Mouse (Mus musculus) kidney, adult 9 months (tissue): ENCODE results near the gene Zfp972.
"Not testable (repeated sequence)": the region's sequence is repeated elsewhere in the genome, so short reads cannot be mapped to it uniquely, and the experiment has no call there.

Experiments used
- DNase-seq: peaks from one replicate; pipeline ENCODE4 v3.0.0; 2022

The Zfp972 gene

DNA sequence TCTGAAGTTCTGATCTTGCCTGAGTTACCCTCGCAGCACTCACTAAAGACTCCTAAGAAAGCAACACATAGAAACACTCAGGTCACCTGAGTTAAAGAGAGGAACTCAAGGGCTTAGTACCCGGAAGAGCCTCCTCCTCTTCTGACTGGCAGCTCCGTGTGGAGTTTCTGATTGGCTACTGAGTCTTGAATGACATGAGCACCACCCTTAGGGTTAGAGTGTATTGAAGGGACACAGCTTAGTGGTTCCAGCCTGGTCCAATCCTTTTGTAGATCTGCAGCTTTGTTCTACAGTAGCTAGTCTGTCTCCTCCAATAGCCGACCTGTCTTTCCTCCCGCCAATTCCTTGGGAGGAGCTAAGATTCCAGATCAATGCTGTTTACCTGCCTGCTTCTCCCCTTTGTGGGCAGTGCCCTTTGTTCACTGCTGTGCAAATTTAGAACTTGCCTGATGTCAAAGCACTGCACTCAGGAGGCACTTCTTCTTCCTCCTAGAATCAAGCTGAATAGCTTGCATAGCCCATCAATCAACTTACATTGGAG lies at the start of gene Zfp972:
Zfp972 (minus strand) TSS at position 51 of the 541 bp plus-strand sequence.
- not testable (repeated sequence) for DNase-seq

DNA sequence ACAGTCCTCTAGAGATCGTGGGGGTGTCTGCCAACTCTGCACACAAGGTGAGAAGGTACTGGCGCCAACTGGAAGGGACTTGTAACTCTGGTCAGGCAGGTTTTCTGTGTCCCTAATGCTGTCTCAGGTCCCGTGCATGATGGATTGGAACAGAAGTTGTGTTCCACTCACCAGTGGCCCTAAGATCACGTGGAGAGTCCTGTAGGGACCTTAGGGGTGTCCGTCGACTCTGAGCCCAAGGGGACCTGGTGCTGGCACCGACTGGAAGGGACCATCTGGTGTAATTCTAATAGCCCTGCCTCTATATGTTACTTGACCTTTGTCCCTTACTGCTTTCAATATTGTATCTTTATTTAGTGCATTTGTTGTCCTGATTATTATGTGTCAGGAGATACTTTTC lies 49.4 kb upstream of the Zfp972 start:
- not testable (repeated sequence) for DNase-seq

DNA sequence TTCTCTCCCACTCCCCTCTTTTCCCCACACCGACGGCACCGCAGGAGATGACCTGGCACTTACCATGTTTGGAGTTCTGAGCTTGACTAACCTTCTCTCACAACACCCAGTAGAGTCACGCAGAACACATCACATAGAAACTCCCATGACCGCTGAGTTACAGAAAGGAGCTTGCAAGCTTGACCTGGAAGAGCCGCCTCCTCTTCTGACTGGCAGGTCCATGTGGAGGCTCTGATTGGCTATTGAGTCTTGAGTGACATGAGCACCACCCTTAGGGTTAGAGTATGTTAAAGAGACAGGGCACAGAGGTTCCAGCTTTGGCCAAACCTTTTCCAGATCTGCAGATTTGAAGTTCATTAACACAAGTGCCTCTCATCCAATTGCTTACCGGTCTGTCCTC lies 31.7 kb upstream of the Zfp972 start, which contains the start of gene Gm14326:
Gm14326 (minus strand) TSS at position 153 of the 400 bp plus-strand sequence.
- DNase-seq: peak; percentile 97

DNA sequence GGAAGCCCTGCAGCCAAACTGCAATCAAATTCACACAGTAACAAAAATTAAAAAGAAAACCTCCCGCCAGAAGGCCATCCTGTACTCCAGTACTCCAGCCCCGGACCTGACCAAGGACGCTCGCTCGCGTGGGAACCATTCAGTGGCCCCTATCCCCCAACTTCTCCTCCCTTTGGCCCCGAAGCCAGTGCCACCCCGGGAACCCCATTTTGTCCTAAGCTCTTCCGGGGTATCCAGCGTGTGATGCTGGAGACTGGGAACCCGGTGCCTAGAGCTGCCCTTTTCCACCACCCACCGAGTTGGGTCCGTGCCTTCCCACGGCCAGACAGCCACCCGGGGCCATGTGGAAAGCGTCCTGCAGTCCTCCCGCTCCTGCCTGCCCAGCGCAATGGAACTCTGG lies 31.3 kb upstream of the Zfp972 start:
- peak; percentile 28 for DNase-seq

DNA sequence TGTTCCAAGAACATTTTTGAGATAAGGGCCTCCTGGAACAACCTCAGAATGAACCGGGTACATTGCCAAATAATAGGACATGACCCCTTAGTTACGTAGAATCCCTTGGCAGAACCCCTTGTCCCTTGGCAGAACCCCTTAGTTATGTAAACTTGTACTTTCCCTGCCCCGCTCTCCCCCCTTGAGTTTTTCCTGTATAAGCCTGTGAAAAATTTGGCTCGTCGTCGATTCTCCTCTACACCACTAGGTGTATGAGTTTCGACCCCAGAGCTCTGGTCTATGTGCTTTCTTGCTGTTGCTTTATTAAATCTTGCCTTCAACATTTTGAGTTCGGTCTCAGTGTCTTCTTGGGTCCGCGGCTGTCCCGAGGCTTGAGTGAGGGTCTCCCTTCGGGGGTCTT lies 22.1 kb downstream of the Zfp972 start:
- DNase-seq: not testable (repeated sequence)

DNA sequence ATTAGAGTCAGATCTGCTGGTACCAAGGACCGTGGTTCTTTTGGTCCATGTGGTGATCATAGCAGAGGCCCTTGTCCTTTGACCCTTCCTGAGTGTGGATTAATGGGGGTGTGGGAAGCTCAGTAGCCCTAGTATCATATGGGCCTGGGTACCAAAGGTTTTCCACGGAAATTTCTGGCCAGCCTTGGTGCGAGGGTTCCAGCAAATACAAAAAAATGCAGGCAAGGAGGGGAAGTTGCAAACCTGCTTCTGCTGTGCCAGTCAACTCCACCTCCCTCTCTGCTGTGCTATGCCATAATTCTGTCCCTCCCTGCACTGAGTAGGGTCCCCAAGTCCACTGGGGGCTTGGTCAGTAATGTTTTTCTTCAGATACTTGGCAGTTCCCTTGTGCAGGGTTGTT lies 27.2 kb downstream of the Zfp972 start:
- DNase-seq: not testable (repeated sequence)

DNA sequence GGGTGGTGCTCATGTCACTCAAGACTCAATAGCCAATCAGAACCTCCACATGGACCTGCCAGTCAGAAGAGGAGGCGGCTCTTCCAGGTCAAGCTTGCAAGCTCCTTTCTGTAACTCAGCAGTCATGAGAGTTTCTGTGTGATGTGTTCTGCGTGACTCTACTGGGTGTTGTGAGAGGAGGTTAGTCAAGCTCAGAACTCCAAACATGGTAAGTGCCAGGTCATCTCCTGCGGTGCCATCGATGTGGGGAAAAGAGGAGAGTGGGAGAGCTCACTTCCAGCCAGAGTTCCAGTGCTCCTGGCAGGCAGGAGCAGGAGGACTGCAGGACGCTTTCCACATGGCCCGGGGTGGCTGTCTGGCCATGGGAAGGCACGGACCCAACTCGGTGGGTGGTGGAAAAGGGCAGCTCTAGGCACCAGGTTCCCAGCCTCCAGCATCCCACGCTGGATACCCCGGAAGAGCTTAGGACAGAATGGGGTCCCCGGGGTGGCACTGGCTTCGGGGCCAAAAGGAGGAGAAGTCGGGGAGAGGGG lies 28.3 kb downstream of the Zfp972 start, which contains the start of gene Gm14327:
Gm14327 (plus strand) TSS at position 51 of the 533 bp plus-strand sequence.
- DNase-seq: peak; percentile 14

DNA sequence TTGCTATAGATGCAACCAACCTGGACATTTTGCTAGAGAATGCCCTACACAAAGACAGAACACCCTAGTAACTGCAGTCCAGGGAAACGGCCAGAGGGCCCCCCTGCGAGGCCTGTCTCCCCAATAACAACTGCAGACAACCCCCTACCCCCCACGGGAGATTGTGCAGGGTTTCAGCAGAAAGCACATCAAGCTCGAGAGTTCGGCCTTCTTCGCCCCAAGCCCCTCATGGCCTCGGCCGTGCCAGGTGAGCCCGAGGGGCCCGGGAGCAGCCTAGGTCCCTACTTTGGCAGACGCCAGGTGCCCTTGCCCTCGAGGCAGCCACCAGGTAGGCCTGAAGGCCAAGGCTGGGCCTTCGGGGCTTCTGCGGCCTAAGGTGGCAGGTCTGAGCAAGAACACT lies 37.7 kb downstream of the Zfp972 start:
- not testable (repeated sequence) for DNase-seq

DNA sequence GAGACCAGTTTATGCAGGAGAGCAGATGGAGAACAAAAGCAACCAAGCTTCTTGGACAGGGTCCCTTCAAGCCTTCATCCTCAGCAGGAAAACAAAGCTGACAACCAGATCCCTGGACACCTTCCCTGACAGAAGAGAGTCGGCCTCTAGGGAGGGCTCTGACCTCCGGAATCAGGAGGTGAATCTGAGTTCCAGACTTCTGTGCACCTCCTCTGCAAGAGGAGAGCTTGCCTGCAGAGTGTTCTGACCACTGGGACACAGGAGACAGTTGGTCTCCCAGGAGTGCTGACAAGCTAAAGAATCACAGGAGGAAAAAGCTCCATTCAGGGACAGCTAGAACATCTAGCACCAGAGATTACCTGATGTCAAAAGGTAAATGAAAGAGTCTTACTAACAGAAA lies 63.2 kb downstream of the Zfp972 start:
- not testable (repeated sequence) for DNase-seq
